Mouse (Mus musculus): ENCODE measurements around the gene Trex2.

Trex2 gene

DNA sequence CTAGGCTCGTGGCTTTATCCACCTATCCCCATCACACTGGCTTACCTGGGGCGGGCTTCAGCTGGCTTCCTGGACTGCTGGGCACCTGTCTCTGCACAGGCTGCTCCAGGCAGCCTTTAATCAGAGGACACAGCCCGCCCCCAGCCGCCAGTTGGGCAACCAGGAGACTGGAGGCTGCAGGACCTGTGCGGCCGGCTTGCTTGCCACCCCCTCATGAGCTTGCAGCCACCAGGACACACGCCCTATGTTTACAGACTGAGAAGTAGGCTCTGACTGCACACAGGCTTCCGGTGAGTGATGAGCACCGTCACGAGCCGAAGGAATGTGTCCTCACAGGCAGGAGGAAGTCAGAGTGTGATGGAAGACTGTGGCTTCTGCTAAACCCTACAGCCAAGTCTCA is at the start of gene Trex2:
Gene Trex2, minus strand, starts transcription at position 93 of the 400 bp plus-strand sequence.
- no peak for DNase-seq (ENCODE audit: low read depth)

DNA sequence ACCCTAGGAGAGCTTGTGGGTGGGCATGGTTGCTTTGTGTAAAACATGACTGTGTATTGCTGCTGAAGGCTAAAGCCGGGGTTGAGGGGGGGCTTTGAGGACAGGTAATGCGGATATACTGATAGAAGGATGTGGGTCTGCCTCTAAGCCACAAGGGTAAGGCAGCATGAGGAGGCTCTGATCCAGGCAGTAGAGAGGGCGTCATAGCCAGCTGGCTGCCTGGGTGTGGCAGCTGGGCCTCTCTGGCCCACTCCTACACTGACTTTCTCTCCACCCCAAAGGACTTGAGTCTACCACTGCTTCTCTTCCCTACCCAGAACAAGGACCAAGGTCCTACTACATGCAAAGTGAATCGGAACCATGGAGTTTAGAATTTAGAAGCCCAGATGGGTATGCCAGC is 49.7 kb upstream of the Trex2 start:
- DNase-seq (ENCODE audit: low read depth) = no peak

DNA sequence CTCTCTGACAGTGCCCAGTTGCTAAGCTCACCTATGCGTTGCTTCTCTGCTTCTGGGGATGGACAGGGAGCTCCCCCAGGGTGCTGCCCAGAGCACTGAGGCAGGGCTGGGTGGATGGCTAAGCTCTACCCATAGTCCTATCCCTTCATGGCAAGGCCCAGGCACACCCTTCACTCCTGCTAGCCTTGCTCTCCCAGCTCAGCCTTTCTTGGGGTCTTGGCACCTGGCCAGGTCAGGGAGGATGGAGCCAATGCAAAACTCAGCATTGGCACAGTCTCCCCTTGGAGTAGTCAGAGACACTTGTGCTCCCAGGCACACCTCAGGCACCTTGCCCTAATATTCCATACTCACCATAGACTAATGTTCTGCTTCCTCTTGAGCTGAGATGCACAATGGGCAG is 48.9 kb upstream of the Trex2 start:
- DNase-seq (ENCODE audit: low read depth) = no peak

DNA sequence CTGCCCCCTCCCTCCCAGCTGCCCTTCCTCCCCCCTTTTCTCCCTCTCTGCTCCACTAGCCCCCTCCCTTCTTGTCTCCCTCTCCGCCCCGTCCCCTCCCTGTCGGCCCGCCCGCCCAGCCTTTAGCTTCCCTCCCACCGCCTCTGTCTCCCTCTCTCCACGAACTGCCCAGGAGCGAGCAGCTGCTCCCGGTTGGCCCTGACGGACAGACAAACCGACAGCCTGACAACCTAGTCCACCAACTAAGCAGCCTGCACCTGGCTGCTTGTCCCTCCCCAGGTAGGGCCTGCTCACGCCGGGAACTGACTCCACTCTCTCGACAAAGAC is 48.3 kb upstream of the Trex2 start, which contains the start of gene Bgn:
Gene Bgn, plus strand, starts transcription at position 119 of the 327 bp plus-strand sequence.
- DNase-seq (ENCODE audit: low read depth) = no peak

DNA sequence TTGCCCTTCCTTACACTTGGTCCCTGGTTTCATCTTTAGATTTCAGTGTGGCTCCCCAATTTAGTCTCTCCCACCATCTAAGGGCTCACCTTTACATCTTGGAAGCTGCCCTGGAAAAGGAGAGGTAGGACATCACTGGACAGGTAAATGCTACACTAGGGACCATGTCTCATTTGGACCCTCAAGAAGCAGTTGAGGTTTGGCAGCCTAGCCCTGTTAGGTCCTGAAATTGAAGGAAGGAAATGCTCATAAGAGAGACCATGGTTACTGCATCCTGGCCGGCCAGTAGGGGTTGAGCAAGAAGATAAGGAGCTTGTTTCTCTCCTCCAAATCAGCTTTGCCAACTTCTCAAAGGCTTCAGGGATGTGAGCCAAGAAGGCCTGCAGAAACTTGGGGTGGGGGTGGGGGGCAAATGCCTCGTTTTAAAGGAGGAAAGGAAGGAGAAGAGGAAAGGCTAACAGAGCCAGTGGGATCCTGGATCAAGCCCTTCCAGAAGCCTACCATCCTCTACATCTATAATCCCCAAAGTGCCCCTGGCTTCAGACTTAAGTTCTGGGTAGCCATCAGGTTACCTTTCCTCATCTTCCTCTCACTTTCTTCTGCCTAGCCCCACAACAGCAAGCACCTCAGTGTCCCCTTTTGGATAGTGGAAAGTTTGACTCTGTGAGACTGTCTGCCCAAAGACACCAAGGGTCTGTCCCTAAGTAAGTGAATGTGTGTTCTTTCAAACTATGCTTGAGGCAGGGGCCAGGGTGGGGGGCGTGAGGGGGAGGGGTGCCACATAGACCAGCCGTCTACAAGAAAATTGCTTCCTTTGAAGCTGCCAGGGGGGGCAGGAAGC is 47.7 kb upstream of the Trex2 start:
- no peak for DNase-seq (ENCODE audit: low read depth)

DNA sequence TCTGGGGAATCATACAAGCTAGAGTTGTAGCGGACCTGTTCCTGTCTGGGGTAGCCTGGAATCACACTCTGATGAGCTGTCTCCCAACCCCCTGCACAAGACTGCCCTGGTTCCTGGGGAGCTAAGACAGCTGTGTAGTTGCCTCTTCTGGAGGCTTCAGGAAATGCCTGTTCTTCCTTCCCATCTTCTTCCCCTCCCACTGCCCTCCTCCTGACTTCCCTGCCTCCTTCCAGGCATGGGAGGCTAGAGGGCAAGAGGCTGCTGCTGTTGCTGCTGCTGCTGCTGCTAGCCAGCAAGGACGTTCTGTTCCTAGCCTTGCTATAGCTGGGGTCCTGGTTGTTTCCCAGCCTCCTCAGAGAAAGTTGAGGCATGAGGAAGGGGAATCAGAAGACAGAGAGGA is 45.2 kb upstream of the Trex2 start:
- no peak for DNase-seq (ENCODE audit: low read depth)

DNA sequence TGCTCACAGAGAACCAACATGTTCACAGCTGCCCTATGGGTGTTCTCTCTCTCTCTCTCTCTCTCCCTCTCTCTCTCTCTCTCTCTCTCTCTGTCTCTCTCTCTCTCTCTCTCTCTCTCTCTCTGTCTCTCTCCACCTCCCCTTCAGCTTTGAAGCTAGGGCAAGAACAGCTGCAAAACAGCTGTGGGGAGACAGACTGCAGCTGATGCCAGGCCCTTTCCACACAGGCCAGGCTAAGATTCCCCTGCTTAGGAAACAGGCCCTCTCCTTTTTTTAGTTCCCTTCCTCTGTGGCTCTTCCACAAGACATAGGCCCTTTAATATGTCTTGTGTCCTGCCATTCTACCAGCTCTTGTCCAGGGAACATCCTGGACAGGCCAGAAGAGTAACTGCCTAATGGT is 44.5 kb upstream of the Trex2 start:
- DNase-seq (ENCODE audit: low read depth) = no peak

DNA sequence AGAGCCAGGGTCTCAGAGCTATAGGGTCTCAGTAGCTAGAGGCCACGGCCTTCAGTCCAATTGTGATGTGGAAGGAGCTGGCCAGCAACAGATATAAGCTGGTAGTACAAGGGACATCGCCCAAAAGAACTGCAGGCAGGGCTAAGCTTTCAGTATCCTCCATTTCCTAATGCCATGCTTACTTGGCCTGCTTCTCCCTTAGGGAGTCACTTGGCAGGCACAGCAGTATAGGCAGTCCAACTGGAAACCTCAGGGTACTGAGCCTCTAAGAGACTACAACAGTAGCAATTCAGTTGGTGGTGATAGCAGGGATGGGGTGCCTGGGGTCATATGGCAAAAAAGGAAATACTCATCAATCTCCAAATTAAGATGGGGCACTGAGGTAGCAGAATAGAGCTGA is 42.4 kb upstream of the Trex2 start:
- no peak for DNase-seq (ENCODE audit: low read depth)

DNA sequence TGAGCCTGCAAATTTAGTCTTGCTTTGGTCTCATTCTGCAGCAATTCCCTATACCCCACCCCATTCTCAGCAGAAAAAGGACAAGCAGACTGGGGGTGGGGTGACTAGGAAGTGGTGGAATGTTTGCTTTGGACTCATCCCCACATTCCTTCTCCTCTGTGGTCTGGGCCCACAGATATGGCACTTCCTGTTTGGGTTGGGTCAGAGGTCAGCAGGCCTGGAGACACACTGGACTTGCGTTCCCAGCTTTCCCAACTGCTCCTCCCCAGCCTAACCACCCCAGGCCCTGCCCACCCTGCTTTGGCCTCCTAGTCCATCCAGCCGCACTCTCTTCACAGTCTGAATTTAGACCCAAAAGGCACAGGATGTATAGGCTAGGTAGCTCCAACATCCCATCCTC is 41.5 kb upstream of the Trex2 start:
- DNase-seq (ENCODE audit: low read depth) = no peak

DNA sequence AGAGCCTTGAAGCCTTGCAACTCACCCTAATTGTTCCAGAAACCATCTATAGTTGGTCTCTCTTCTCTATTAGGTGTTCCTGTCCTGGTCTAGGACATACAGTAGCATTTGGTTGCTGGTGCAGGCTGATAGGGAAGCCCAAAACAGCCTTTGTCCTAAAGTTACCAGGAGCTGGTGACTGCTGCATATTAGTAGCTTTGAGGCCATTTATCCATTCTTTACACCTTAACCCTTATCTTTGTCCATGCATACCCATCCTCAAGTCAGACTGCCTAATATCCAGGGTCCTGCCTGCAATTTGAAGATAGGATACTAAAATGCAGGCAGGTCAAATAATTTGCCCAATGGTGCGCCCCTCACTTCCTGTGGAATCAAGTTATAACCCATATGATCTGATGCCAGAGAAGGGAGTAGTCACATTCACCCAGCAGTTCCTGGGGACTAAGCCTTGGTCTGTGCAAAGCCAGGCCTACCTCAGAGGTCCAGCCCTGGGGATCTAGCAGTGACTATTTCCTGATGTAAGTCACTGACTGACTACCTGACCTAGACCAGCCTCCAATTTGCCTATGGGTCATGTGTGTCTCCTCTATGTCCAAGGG is 40.6 kb upstream of the Trex2 start:
- DNase-seq (ENCODE audit: low read depth) = peak; percentile 10

DNA sequence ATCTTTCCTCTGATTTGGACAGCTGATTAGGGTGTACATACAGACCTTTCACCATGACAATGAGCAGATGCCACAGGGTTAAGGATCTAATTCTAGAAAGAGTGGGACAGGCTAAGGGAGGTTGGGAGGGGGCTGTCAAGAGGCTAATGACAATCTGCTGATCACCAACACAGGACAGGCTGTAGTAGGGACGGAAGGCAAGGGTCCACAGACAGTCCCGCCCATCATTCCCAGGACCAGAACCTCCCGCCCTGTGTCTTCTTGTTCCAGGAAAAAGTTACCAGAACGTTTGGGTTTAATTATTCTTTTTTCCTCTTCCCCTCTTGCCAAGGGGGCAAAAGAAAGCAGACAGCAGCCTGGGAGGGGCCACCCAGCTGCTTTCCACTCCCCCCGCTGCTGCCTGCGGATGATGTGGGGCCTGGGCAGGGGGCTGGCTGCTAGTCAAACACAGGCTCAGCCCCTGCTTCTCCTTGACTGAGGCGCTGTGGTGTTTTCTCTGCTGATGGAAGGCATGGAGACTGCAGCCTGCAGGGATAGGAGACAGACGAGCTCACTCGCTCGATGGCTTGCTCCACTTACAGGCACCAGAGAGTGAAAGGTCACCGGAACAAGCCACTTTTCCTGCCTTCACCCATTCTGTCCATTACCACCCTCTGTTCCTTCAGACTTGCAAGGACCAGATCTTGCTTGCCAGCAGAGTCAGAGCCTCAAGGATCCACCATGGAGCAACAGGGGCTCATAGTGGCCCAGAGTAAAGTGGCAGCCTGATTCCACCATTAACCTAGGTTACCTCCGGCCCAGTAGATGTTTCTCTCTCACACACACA is 39.4 kb upstream of the Trex2 start:
- DNase-seq (ENCODE audit: low read depth) = no peak

DNA sequence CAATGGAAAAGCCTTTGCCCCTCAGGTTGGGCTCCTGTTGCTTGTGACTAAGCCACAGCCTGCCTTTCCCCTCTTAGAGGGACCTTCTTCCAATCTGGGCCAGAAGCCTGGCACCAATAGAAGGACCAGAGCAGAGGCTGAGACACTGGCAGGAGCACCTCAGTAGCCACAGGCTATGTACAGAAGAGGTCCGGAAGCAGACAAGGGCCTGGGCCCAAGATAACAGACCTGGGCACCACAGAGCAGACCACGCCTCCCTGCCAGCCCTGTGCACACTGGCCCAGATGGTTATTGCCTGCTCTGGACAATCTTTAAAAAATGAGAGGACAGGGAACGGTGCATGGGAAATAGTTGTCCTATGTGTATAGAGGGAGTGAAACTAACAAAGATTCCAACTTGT is 36.6 kb upstream of the Trex2 start:
- no peak for DNase-seq (ENCODE audit: low read depth)

DNA sequence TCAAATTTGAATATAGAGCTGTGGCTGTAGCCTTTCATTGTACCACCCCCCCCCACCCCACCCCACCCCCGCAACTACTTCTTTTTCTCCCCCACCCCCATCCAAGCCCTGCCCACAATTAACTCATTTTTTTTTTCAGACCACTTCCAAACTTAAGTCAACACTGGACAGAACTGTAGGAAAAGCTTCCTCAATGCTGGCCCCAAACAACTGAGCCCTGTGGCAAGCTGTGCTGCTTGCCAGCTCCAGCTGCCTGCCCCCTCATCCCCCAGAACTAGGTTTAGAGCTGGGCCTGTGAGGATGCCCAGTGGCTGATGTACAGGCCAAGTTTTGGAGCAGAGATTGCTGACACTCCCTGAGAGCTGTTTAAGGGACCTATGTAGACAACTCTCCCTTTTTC is 33.6 kb upstream of the Trex2 start:
- no peak for DNase-seq (ENCODE audit: low read depth)

DNA sequence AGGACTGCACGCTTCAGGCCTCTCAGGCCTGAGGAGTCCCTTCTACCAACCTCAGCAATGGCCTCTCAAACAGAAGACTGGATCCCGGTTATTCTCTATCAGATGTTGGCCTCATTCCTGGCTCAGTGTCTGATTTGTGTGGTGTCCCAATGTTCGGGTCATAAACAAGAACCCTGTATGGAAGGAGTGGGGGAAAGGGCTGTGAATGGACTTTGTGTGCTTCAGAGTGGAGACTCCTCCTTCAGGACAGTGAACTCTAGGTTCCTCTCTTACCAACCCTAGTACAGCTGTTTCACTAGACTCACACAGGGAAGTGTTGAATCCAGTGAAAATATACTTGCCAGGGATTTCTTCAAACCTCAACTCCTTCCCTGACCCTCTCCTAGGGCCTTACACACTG is 33.2 kb upstream of the Trex2 start:
- no peak for DNase-seq (ENCODE audit: low read depth)

DNA sequence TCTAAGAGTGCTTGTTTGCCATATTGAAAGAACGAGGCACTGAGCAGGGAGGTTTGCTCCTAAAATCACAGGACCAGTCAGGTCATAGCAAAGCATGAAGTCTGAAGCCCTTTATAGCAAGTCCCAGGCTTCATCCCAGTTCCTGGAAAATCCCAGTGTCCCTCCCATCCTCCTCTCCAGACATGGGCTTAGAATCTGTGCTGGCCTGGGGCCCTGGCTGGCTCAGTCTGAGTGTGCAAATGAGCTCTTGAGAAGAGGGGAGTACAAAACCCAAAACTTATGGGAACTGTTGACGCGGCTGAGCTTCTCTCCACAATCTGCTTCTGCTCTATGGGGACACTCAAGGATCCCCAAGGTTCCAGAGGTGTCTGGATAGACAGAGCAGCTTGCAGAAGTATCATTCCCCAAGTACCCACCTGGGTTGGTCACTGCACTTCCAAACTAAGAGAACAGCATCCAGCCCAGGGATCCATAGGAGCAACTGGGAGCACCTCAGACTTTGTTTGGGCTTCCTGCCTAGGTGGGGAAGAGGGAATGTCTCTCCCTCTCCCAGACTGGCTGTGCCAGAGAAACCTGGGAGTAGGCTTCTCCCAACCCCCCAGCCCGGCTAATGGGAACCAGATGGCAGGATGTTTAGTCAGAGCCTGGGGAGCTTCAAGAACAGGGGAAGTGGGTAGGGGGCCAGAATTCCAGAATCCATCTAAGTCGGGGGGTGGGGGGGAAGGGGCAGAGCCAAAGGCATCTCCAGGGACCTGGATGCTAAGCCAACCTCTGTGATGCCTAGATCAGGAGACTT is 32.5 kb upstream of the Trex2 start:
- DNase-seq (ENCODE audit: low read depth) = no peak

DNA sequence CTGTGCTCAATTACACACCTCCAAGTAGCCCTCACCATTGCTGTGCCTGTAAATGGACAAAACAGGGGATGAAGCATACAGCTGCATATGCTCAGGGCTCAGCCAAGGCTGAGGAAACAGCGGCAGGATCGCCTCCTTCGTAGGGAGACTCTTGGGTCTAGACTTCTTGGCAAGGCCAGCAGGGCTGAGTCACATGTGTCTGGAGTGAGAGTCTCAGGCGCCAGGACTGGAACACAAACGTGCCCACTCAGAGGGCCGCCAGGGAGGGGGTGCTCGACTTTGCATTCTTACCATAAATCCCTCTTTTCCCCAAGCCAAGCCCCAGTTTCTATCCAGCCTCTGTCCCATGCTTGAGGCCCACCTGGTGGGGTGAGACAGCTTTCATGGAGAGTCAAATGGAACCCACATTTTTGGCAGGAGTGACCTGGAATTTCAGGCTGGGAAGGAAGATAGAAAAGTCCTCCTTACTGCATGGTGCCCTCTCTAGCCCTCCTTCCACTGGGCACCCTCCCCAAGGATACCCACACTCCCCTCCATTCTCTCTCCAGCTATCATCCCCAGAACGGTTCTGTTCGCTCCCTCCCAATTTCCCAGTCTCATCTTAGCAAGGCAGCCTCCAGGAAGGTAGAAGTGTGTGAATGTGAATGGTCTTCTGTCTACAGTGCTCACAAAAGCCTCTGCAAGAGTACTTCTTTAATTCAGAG is 30.5 kb upstream of the Trex2 start:
- no peak for DNase-seq (ENCODE audit: low read depth)

DNA sequence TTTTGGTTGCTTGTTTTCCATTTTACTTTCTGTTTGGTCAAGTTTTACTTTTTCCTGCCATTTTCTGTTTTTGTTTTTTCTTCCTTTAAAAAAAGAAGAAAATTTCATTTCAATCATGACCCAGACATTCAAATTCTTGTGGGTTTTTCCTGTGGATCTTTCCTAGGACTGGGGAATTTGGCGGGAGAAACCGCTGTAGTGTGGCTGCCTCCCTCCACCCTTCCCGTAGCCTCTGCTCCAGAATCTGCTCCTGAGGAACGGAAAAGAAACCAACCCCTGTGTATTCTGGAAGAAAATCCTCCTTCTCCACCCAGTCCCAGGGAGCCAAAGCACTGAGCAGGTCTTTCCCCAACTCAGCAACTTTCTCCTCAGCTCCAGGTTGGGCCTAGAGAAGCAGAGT is 25.6 kb upstream of the Trex2 start:
- DNase-seq (ENCODE audit: low read depth) = no peak

DNA sequence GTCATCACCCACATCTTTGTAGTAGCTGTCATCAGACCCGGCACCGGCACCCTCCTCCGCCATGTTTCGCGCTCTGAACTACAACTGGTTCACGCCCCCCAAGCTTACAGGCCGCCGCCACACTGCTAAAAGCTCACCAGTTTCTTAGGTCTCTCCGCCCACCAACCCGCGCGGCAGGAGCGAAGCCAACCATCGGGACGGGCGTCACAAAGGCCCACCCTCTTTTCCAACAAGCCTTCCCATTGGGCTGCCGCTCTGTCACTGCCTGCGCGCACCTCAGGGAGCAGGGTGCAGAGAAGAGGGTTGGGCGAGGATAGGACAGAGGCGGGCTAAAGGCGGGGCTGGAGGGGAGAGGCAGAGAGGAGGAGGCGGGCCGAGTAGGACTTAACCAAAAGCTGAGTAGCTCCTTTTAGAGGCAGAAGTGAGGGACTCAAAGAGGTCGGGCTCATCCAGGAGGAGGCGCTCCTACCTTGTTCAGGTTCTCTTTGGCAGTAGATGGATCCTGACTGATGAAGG is 23.8 kb upstream of the Trex2 start, which contains the start of gene Haus7:
Gene Haus7, minus strand, starts transcription at position 168 of the 516 bp plus-strand sequence.
- peak; percentile 80 for DNase-seq (ENCODE audit: low read depth)

DNA sequence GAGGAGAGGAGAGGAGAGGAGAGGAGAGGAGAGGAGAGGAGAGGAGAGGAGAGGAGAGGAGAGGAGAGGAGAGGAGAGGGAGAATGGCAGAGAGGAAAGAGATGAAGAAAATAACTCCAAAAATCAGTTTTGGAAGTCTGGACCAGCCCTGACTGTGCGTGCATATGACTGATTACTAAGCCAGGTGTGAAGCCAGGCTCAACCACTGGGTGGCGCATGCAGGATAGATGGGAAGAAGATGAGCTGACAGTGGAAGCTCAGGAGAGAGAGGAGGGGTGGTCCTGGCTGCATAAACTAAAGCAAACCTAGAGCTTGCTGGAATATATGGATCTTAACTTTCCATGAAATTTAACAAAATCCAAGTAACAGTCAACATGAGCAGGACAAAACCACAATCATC is 16.8 kb upstream of the Trex2 start:
- DNase-seq (ENCODE audit: low read depth) = no peak

DNA sequence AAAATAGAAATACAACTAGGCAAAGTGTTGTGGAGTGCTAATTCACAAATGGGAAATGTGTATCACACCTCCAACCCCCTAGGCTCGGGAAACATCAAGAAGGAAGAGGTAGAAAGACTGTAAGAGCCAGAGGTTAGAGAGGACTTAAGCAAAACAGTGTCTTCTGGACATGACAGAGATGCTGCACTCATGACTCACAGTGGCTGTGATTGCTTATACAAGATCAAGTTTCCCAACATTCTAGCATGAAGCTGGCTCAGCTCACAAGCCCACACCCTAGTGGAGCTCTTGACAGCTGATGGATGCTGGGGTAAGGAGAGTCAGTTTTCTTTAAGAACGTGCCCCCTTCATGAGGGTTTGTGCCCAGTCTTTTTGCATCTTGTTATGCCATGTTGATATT is 6.3 kb upstream of the Trex2 start:
- no peak for DNase-seq (ENCODE audit: low read depth)

DNA sequence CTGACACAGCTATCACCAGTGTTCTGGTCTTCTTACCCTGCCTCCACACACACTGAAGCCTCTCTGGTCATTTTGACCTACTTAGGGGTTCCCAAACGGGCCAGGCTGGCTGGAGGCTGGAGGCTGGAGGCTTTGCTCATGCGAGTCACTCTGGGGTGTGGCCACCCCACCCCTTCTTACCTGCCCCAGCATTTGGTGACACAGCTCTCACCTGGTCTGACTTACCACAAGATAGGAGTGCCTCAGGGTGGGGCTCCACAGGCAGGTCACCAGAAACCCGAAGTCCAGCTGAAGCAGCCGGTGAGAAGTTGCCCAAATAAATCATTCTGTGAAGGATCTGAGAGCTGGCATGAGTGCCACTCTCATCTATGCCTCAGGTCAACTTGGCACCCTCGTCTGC is 2.3 kb downstream of the Trex2 start:
- no peak for DNase-seq (ENCODE audit: low read depth)
